Comparison of ENCODE assay signal across 9 mouse cellular contexts in genomic region chr5:43894113-43894512, GRCm38 (mm10). TPM values are rescaled to one million over a fixed set of nuclear protein-coding genes. Genes with fewer than 3 reads are reported as not detected.
A peak's percentile ranks its signal among the peaks of the same experiment; 100 is the strongest.
DNase-seq lines count a peak whose midpoint lies in the region; ATAC-seq and TF ChIP-seq lines count a peak whose summit lies in the region.
"Had no signal": no experiment of that assay in that cellular context is flagged by ENCODE, and none has a peak within 500 bp of the region (broad histone marks: within the 10 kb centered on the region; RNA-seq: fewer than 3 reads in every experiment).

No protein-coding gene starts in this region.

- no peaks in the 10 kb centered on the region for H3K9me3 ChIP-seq in heart, embryonic 10.5 days
- H3K9me3 ChIP-seq: liver, embryonic 15.5 days had no signal

- intact Hi-C loops in heart, adult 2 months (cut with DNase I) = no loop called here

- no peak overlapping the region for H3K9ac ChIP-seq in heart, adult 2 months (ENCODE audit: low read depth, low read length)
- H3K9ac ChIP-seq: liver, embryonic 15.5 days had no signal

- H3K27me3 ChIP-seq in heart, adult 2 months (ENCODE audit: control insufficient read depth, insufficient read depth, low read length) = no peaks in the 10 kb centered on the region
- H3K27me3 ChIP-seq in heart, embryonic 10.5 days (ENCODE audit: insufficient read depth, poor library complexity, severe bottlenecking) = peaks cover 3% of the 10 kb centered on the region; the same call in 1 of the 2 replicates
- H3K27me3 ChIP-seq: liver, embryonic 15.5 days had no signal

- DNase-seq in heart, adult 2 months = peak in 1 of 2 experiments; percentile 13
- no peak for DNase-seq in heart, embryonic 10.5 days (ENCODE audit: low spot score)
- peak; percentile 46 for DNase-seq in CD4-positive helper T cell, adult 2 months (ENCODE audit: low read depth, low spot score)
- peak; percentile 83 to 92 for DNase-seq in adrenal gland, adult (ENCODE audit: inconsistent age in 2 of 2, low spot score in 1 of 2)
- DNase-seq in frontal cortex, postnatal 36 days (ENCODE audit: low spot score in 2 of 2) = peak; percentile 5 to 51
- DNase-seq in kidney, postnatal 25 days = peak; percentile 69 to 81
- no peak for DNase-seq in cerebellum, adult 11 months

- TF ChIP-seq EP300 in heart, adult 2 months (IDR thresholded peaks at IDR 0.05; ENCODE audit: insufficient read depth, low read depth, low read length) = no peak

- no peak for TF ChIP-seq POLR2A in heart, adult 2 months (IDR thresholded peaks at IDR 0.05; ENCODE audit: insufficient read depth, low read depth, low read length)

- TF ChIP-seq CTCF in heart, adult 2 months (IDR thresholded peaks at IDR 0.05) = peak; percentile 74

- H3K4me3 ChIP-seq in heart, adult 2 months = no peak overlapping the region
- H3K4me3 ChIP-seq in heart, embryonic 10.5 days = no peak overlapping the region
- H3K4me3 ChIP-seq: liver, embryonic 15.5 days had no signal

- no peak overlapping the region for H3K27ac ChIP-seq in heart, adult 2 months
- no peak overlapping the region for H3K27ac ChIP-seq in heart, embryonic 10.5 days
- H3K27ac ChIP-seq: liver, embryonic 15.5 days had no signal

- no peaks in the 10 kb centered on the region for H3K79me2 ChIP-seq in heart, adult 2 months (replicated peaks; ENCODE audit: control insufficient read depth, insufficient read depth, low read length)

- 51% methylated on average over 2 of the region's 2 CpGs for WGBS in heart, adult 2 months
- 72% methylated on average over 2 of the region's 2 CpGs for whole genome bisulfite sequencing in heart, embryonic 10.5 days

- peaks cover 6% of the 10 kb centered on the region for H3K36me3 ChIP-seq in heart, adult 2 months (ENCODE audit: control insufficient read depth, insufficient read depth, low read length)
- H3K36me3 ChIP-seq in heart, embryonic 10.5 days = no peaks in the 10 kb centered on the region
- H3K36me3 ChIP-seq: liver, embryonic 15.5 days had no signal

- H3K4me1 ChIP-seq in heart, adult 2 months (ENCODE audit: control insufficient read depth, insufficient read depth, low read length) = peaks cover 4% of the 10 kb centered on the region
- no peaks in the 10 kb centered on the region for H3K4me1 ChIP-seq in heart, embryonic 10.5 days
- H3K4me1 ChIP-seq: liver, embryonic 15.5 days had no signal

- ATAC-seq in monocyte, adult 5-6 weeks (replicated peaks; ENCODE audit: insufficient number of reproducible peaks, low FRiP score, low TSS enrichment, poor library complexity, severe bottlenecking) = peak; percentile 72

RNA-seq across cellular contexts. Expression of gene Gm7879, which starts 18.8 kb away (rescaled TPM):
- total RNA-seq in heart, adult 2 months (2021) = 1 to 10 TPM; 6.4 to 8.6 TPM
- polyA plus RNA-seq in heart, adult 2 months (2012; rRNA removed) = 0.45 and 0.76 TPM in 2 replicates
- polyA plus RNA-seq in heart, embryonic 10.5 days (2016; fragmentation: Nextera tagmentation; extraction: Ambion mirVana) = 0.49 TPM in 1 of 2 replicates, not detected in the other
- 3.2 to 11.3 TPM in 2 of 3 replicates, not detected in the other for total RNA-seq in monocyte, adult 5-6 weeks (2017)

RNA-seq across cellular contexts. Expression of gene Cd38, which starts 25.8 kb away (rescaled TPM):
- total RNA-seq in heart, adult 2 months (2021) = 1 to 10 TPM; 7.3 to 7.5 TPM
- polyA plus RNA-seq in heart, adult 2 months (2012; rRNA removed) = 8.6 and 22.0 TPM in 2 replicates
- 18.1 and 20.6 TPM in 2 replicates for polyA plus RNA-seq in heart, embryonic 10.5 days (2016; fragmentation: Nextera tagmentation; extraction: Ambion mirVana)
- 13.9 to 18.1 TPM (median 14.7 TPM) in 3 replicates for total RNA-seq in monocyte, adult 5-6 weeks (2017)

Comparison
In these comparisons a context has a peak if more than half of its experiments do, and no peak if none do; other contexts are left out.
1. DNase-seq: peak in CD4-positive helper T cell, adult 2 months (single experiment), adrenal gland, adult (2 of 2), frontal cortex, postnatal 36 days (2 of 2) and kidney, postnatal 25 days (2 of 2); none in heart, embryonic 10.5 days (single experiment) and cerebellum, adult 11 months (single experiment).